Mouse (Mus musculus) heart, postnatal 0 days (tissue): ENCODE data around the gene Snx27.

Experiments used
- CTCF ChIP-seq: IDR thresholded peaks from 2 replicates; pipeline ENCODE4 v1.5.1; 2016; ENCODE audit warnings: antibody characterized with exemption, control low read depth, low read depth
- EP300 ChIP-seq: IDR thresholded peaks from 2 replicates; pipeline ENCODE4 v1.6.1; 2016; ENCODE audit warnings: antibody characterized with exemption, low read depth

GRCm38 (mm10) chr3:94506664-94507063 lies 75.9 kb downstream of the Snx27 start:
- TF ChIP-seq CTCF (no peak), EP300 (no peak)
